ENCODE assay signal across 20 mouse cellular contexts in genomic region chrX:167131317-167131716, GRCm38 (mm10).
DNase-seq lines count a peak whose midpoint lies in the region; ATAC-seq and TF ChIP-seq lines count a peak whose summit lies in the region.
"Had no signal": no experiment of that assay in that cellular context is flagged by ENCODE, and none has a peak within 500 bp of the region (broad histone marks: within the 10 kb centered on the region; RNA-seq: fewer than 3 reads in every experiment).

No protein-coding gene starts in this region.

- DNase-seq in lung, postnatal 0 days (ENCODE audit: low spot score), result peak; percentile 43
- DNase-seq in lung, postnatal 25 days (ENCODE audit: low spot score), result no peak
- DNase-seq in CH12.LX (ENCODE audit: extremely low read depth), result no peak
- DNase-seq in neural tube, embryonic 10.5 days (ENCODE audit: extremely low spot score, low spot score), result no peak
- no peak for DNase-seq in left cerebral cortex, postnatal 4 days
- DNase-seq: adrenal gland, adult 2 months; adrenal gland, adult 8-10 months; adrenal gland, postnatal 10 days; adrenal gland, postnatal 14 days; adrenal gland, postnatal 25 days; adrenal gland, postnatal 36 days; B cell, adult 2 months; cerebellum, adult 11 months; cerebellum, adult 11-12 months; cerebellum, adult 18-20 months had no signal

- TF ChIP-seq CTCF in lung, postnatal 0 days (IDR thresholded peaks at IDR 0.05), result no peak
- no peak for TF ChIP-seq CTCF in CH12.LX (conservative IDR thresholded peaks at IDR 0.05 in 1 of 2, IDR thresholded peaks at IDR 0.05 in 1 of 2; ENCODE audit: low read depth in 2 of 2, low read length in 2 of 2)

- H3K79me2 ChIP-seq in CH12.LX (replicated peaks; ENCODE audit: control insufficient read depth, extremely low read depth, insufficient read depth, poor library complexity, severe bottlenecking), result no peaks in the 10 kb centered on the region

- intact Hi-C loops in left cerebral cortex, postnatal 4 days (cut with DNase I), result no loop called here

- no peak overlapping the region for H3K4me2 ChIP-seq in lung, postnatal 0 days (replicated peaks; ENCODE audit: low read depth, low read length)
- H3K4me2 ChIP-seq in CH12.LX (ENCODE audit: insufficient read depth, low read depth, poor library complexity, severe bottlenecking), result no peak overlapping the region

- 0 out of 2 replicates have a peak, but pooled peaks have one; percentile 28 for ATAC-seq in lung, postnatal 0 days
- peak; percentile 59 for ATAC-seq in granulocyte monocyte progenitor cell, adult 5-6 weeks (replicated peaks; ENCODE audit: poor library complexity, severe bottlenecking)
- peak; percentile 71 for ATAC-seq in monocyte, adult 5-6 weeks (replicated peaks; ENCODE audit: insufficient number of reproducible peaks, low FRiP score, low TSS enrichment, poor library complexity, severe bottlenecking)
- no peak for ATAC-seq in erythroid progenitor cell, adult 5-6 weeks (replicated peaks; ENCODE audit: low FRiP score, poor library complexity, severe bottlenecking)
- ATAC-seq: Patski had no signal

- H3K9me3 ChIP-seq in lung, postnatal 0 days (ENCODE audit: low read length), result no peaks in the 10 kb centered on the region
- H3K9me3 ChIP-seq in CH12.LX (replicated peaks; ENCODE audit: low read length), result no peaks in the 10 kb centered on the region
- H3K9me3 ChIP-seq: G1E had no signal

- no peak for TF ChIP-seq RAD21 in CH12.LX (IDR thresholded peaks at IDR 0.05; ENCODE audit: low read depth, low read length)

- no peak overlapping the region for H3K27ac ChIP-seq in lung, postnatal 0 days (ENCODE audit: low read length)
- peak overlapping the region; percentile 73 for H3K27ac ChIP-seq in CH12.LX (ENCODE audit: insufficient read depth, low read depth)

- in situ Hi-C loops in CH12.LX (cut with MboI; ENCODE audit: low pct_ligation_motif_present, low pct_unique_long_range_greater_than_20kb, low sequenced_read_pairs), result no loop called here

- TF ChIP-seq POLR2A in CH12.LX (IDR thresholded peaks at IDR 0.05; ENCODE audit: low read depth, low read length), result no peak

- no peak overlapping the region for H3K9ac ChIP-seq in lung, postnatal 0 days (replicated peaks; ENCODE audit: low read depth)
- no peak overlapping the region for H3K9ac ChIP-seq in CH12.LX (ENCODE audit: insufficient read depth, low read depth)

- H3K27me3 ChIP-seq in lung, postnatal 0 days (replicated peaks; ENCODE audit: insufficient read depth, low read length), result no peaks in the 10 kb centered on the region
- H3K27me3 ChIP-seq in CH12.LX (replicated peaks), result no peaks in the 10 kb centered on the region

- 58% methylated on average over 3 of the region's 3 CpGs for WGBS in lung, postnatal 0 days

- dilution Hi-C loops in CH12.LX (cut with MboI; ENCODE audit: extremely low pct_ligation_motif_present, extremely low pct_unique_long_range_greater_than_20kb, low sequenced_read_pairs), result no loop called here

- no peaks in the 10 kb centered on the region for H3K4me1 ChIP-seq in lung, postnatal 0 days (ENCODE audit: insufficient read depth, low read depth, low read length)
- H3K4me1 ChIP-seq in CH12.LX (ENCODE audit: control insufficient read depth in 1 of 2, insufficient read depth in 2 of 2), result peaks cover 6 to 36% of the 10 kb centered on the region in 2 experiments; a peak in 2 of 4 replicates

- H3K4me3 ChIP-seq in lung, postnatal 0 days (ENCODE audit: low read depth, low read length), result no peak overlapping the region
- H3K4me3 ChIP-seq in CH12.LX (replicated peaks in 1 of 3; ENCODE audit: low read depth in 2 of 3, low read length in 2 of 3, poor library complexity in 1 of 3), result no peak overlapping the region

- no peak for TF ChIP-seq EP300 in lung, postnatal 0 days (IDR thresholded peaks at IDR 0.05)
- TF ChIP-seq EP300 in CH12.LX (IDR thresholded peaks at IDR 0.05; ENCODE audit: low read length), result no peak

- H3K36me3 ChIP-seq in lung, postnatal 0 days (ENCODE audit: insufficient read depth, low read length), result no peaks in the 10 kb centered on the region
- no peaks in the 10 kb centered on the region for H3K36me3 ChIP-seq in CH12.LX (replicated peaks in 1 of 2; ENCODE audit: control insufficient read depth in 1 of 2, insufficient read depth in 1 of 2, low read length in 1 of 2)
- H3K36me3 ChIP-seq: G1E had no signal

TF ChIP-seq in CH12.LX, 34 proteins besides CTCF, POLR2A, EP300 and RAD21:
- TF ChIP-seq IRF4 (IDR thresholded peaks at IDR 0.05; ENCODE audit: low read depth, low read length) (no peak), POLR2AphosphoS2 (IDR thresholded peaks at IDR 0.05; ENCODE audit: low read depth, low read length) (no peak), TBP (conservative IDR thresholded peaks at IDR 0.05; ENCODE audit: low read depth, low read length) (0 out of 2 replicates have a peak, but pooled peaks have one; percentile 30), USF2 (conservative IDR thresholded peaks at IDR 0.05; ENCODE audit: low read depth, low read length) (no peak), JUND (conservative IDR thresholded peaks at IDR 0.05; ENCODE audit: low read depth, low read length) (no peak), CHD1 (IDR thresholded peaks at IDR 0.05; ENCODE audit: low read depth, low read length) (no peak), MAZ (IDR thresholded peaks at IDR 0.05; ENCODE audit: low read depth, low read length) (no peak), ZMIZ1 (IDR thresholded peaks at IDR 0.05; ENCODE audit: low read depth, low read length) (no peak)
